12 mouse cellular contexts compared by ENCODE assay signal in genomic region chr14:47818641-47819040, GRCm38 (mm10).
"Had no signal": no experiment of that assay in that cellular context is flagged by ENCODE, and none has a peak within 500 bp of the region (broad histone marks: within the 10 kb centered on the region; RNA-seq: fewer than 3 reads in every experiment).

No protein-coding gene starts in this region.

- ATAC-seq: intestine, embryonic 16.5 days had no signal

- H3K4me1 ChIP-seq: midbrain, embryonic 10.5 days; neural tube, embryonic 12.5 days had no signal

- H3K27me3 ChIP-seq: lung, embryonic 15.5 days; neural tube, embryonic 12.5 days had no signal

- H3K4me3 ChIP-seq: left cerebral cortex, adult 2 months; lung, embryonic 15.5 days; midbrain, embryonic 10.5 days; myocyte; neural tube, embryonic 12.5 days had no signal

- H3K9ac ChIP-seq: liver, embryonic 14.5 days; lung, embryonic 15.5 days; neural tube, embryonic 12.5 days had no signal

- H3K27ac ChIP-seq: left cerebral cortex, adult 2 months; liver, embryonic 14.5 days; lung, embryonic 15.5 days; midbrain, embryonic 10.5 days; neural tube, embryonic 12.5 days had no signal

- H3K9me3 ChIP-seq: lung, embryonic 15.5 days; midbrain, embryonic 10.5 days; neural tube, embryonic 12.5 days had no signal

- H3K4me2 ChIP-seq: lung, embryonic 15.5 days; neural tube, embryonic 12.5 days had no signal

- DNase-seq: kidney, adult 8-10 months; kidney, postnatal 25 days; midbrain, embryonic 14.5 days; thymus, adult 18-20 months; thymus, postnatal 14 days had no signal

- H3K36me3 ChIP-seq: lung, embryonic 15.5 days; midbrain, embryonic 10.5 days; neural tube, embryonic 12.5 days had no signal
